Mouse (Mus musculus): ENCODE measurements around the gene Lrig3.

The Lrig3 gene

GRCm38 (mm10) chr10:126002818-126003506 lies 37.0 kb downstream of the Lrig3 start:
- DNase-seq, result no peak

GRCm38 (mm10) chr10:126003857-126004256 lies 37.9 kb downstream of the Lrig3 start:
- no peak for DNase-seq

- DNase-seq, result no peak
Measured at GRCm38 (mm10) chr10:126013667-126014066, 47.7 kb downstream of the Lrig3 start.

GRCm38 (mm10) chr10:126014673-126015072 lies 48.7 kb downstream of the Lrig3 start:
- no peak for DNase-seq

DNA sequence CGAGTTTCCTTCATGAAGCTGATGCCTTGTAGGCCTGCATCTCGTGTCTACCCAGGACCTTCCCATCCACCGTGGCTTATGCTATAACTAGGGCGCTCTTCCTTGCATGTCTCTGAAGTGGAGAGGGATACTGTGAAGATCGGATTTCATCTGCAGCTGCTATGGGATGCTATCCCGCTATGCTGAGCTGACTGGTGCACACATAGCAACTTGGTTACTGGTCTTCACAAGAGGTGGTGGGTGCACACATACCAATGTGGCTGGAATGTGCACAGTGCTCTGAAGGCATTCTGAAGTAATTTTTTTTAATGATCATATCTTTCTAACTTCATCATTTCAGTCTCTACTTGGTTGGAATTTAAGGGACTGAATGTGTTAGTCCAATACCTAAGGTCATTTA lies 49.7 kb downstream of the Lrig3 start:
- DNase-seq, result no peak

DNA sequence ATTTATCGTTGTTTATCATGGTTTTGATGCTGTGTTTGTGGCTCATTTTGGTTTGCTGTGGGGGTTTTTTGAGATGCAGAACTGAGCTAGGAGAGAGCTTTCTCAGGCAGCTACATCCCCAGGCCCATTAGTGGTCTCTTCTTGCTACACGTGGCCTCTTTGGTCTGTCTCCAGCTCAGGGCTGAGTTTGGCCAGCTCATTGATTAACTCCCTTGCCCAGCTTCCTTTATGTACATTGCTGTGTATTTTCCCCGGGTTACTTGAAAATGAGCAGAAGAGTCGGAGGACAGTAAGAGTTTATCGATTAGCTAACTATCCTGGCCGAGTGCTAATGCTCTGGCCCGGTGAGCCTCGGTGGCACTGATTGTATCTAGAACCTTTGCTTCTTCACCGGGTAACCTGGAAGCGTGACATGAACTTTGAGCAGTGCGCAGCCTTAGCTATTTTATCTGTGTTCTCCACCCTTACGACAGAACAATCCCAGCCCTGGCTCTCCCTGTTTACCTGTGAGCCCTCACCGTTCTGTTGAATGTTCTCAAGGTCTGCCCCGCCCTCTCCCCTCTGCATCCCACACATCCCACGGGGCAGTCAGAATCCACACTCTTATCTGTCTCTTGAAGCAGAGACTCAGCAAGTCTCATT lies 53.5 kb downstream of the Lrig3 start:
- DNase-seq, result no peak

DNA sequence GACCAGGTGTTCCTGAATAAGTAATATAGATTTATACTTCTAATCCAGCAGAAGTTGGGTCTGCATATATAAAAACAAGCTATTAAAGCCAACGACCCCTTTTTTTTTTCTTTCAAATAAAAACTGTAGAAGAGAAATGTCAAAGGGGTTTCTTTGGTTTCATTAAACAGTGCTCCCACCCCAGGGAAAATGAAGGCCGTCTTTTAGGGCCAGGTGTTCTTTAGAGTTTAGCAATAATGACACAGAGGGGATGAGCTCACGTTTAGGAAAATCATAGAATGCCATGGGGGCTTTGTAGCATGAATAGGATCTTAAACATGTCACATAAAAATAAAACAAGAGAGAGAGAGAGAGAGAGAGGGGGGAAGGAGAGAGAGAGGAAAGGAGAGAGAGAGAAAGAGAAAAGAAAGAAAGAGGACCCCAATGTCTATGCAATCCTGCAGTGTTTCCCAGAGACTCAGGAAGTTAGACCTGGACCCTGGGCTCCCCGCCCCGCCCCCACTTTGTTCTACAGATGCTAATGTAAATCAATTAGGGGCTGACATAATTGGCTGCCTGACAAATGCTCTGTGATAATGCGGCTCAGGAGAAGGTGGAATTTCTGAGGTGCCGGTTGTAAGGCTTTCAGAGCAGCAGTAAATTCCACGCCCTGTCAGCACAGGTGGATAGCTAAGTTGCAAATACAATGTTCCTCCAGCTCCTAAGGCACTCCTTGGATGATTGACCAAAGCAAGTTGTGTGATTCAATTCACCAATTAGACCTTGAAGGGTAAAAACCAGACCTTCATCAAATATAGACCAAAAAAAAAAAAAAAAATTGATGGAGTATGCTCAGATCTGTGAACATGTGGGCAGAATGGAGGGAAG lies 62.8 kb downstream of the Lrig3 start:
- DNase-seq, result no peak

DNA sequence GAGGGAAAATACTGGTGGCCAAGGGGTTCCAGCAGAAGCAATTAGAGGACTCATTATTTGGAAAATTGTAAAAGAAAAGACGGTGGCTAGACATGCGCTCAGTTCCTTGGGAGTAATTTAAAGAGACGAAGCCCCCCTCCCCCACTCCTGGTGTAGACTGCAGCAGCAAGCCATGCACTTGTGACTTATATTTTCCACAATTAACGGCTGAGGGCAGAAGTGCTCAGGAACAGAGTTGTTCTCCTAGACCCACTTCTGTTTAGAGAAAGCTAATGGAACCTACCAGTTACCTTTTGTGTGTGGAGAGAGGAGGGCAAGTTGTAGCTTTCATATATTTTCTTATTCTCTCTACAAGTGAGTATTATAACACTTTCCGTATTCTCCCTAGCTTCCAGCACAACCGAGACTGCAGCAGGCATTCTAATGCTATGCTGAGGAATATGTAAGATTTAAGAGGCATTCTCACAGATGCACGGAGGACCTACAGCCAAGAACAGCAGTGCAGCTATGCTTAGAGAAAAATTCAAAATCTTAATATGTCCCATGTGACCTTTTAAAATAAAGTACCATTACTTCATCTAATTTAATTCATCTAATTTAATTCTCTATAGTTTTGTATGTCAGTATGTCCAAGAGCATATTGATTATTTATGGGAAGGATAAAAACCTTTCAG lies 63.6 kb downstream of the Lrig3 start:
- no peak for DNase-seq

DNA sequence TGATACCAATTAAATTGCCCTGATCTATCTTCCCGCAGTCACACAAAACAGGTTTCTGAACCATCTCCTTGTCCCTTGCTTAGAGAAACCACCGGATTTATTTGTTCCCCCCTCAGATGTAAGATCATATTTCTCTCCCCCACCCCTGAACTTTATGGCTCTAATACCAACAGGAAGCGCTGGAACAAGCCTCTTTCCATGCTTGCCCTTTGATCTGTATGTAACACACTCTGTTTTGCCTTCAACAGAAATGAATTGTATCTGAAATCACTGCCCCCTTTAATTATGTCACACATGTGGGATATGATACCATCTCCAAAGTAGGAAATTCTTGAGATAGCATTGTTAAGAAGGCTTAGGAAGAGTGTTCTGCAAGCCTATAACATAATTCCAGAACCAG lies 90.9 kb downstream of the Lrig3 start:
- no peak for DNase-seq

GRCm38 (mm10) chr10:126062812-126063211 lies 96.8 kb downstream of the Lrig3 start:
- DNase-seq, result no peak
